Mouse (Mus musculus) bone marrow, adult 2 months (tissue): ENCODE measurements around the gene Rapgef4.

Source experiments
- CTCF ChIP-seq: fragments of 200-500 bp; IDR thresholded peaks from 2 replicates; pipeline ENCODE4 v1.5.1; 2011; ENCODE audit warnings: low read length, control low read depth; ENCODE audit not compliant: control insufficient read depth, insufficient read depth
- POLR2A ChIP-seq: fragments of 200-500 bp; IDR thresholded peaks from 2 replicates; pipeline ENCODE4 v1.6.1; 2011; ENCODE audit warnings: low read depth, mild to moderate bottlenecking, control low read depth, low read length, borderline replicate concordance; ENCODE audit not compliant: control insufficient read depth

GRCm38 (mm10) chr2:72281971-72282370 lies 300.9 kb downstream of the Rapgef4 start:
- TF ChIP-seq CTCF = no peak
- no peak for TF ChIP-seq POLR2A
